Mouse (Mus musculus): ENCODE measurements at regions not wholly inside any gene's neighbourhood (a gene's known extent, or its start where the extent isn't known, plus 50 kb on each side); places are given as distances from the start of the nearest gene placed in this dataset.

GRCm38 (mm10) chr1:64463715-64464290, 68.6 kb upstream of the Creb1 start:
- TF ChIP-seq CTCF (IDR thresholded peaks at IDR 0.05; ENCODE audit: low read depth, low read length), result no peak
- no peak for TF ChIP-seq POLR2A (IDR thresholded peaks at IDR 0.05; ENCODE audit: extremely low read depth, insufficient read depth, low read length)

Data from liver, adult 2 months (tissue).